Mouse (Mus musculus) cerebellum, postnatal 4 days (tissue): ENCODE data around the gene March11.

ENCODE experiments used
- DNase-seq, 2 experiments: peaks; one replicate each; pipeline ENCODE4 v3.0.0; 2022; ENCODE audit warnings: low spot score in 2 of 2, mixed read lengths in 1 of 2

Gene March11

GRCm38 (mm10) chr15:26308629-26309230, at the start of gene March11:
Gene March11, plus strand, starts transcription at chr15:26309048.
- DNase-seq: peak; percentile 51 to 75

- DNase-seq: no peak
Observed at GRCm38 (mm10) chr15:26262336-26262735, 46.5 kb upstream of the March11 start.

GRCm38 (mm10) chr15:26269596-26269995, 39.3 kb upstream of the March11 start:
- DNase-seq: no peak

GRCm38 (mm10) chr15:26276035-26276511, 32.8 kb upstream of the March11 start:
- DNase-seq: no peak

GRCm38 (mm10) chr15:26276608-26277007, 32.2 kb upstream of the March11 start:
- no peak for DNase-seq

- no peak for DNase-seq
Observed at GRCm38 (mm10) chr15:26291871-26292270, 17.0 kb upstream of the March11 start.

- no peak for DNase-seq
Observed at GRCm38 (mm10) chr15:26292811-26293210, 16.0 kb upstream of the March11 start.

- no peak for DNase-seq
Observed at GRCm38 (mm10) chr15:26293215-26293614, 15.6 kb upstream of the March11 start.

- no peak for DNase-seq
Observed at GRCm38 (mm10) chr15:26298668-26299067, 10.2 kb upstream of the March11 start.

GRCm38 (mm10) chr15:26309291-26309931, 563 bp downstream of the March11 start:
- DNase-seq: peak; percentile 26 to 54

GRCm38 (mm10) chr15:26319866-26320265, 11.0 kb downstream of the March11 start:
- DNase-seq: no peak

- DNase-seq: no peak
Observed at GRCm38 (mm10) chr15:26320402-26320801, 11.6 kb downstream of the March11 start.

- DNase-seq: no peak
Observed at GRCm38 (mm10) chr15:26322804-26323203, 14.0 kb downstream of the March11 start.

- DNase-seq: peak in 1 of 2 experiments; percentile 10
Observed at GRCm38 (mm10) chr15:26327157-26327556, 18.3 kb downstream of the March11 start.

- DNase-seq: no peak
Observed at GRCm38 (mm10) chr15:26335791-26336190, 26.9 kb downstream of the March11 start.

- no peak for DNase-seq
Observed at GRCm38 (mm10) chr15:26337775-26338174, 28.9 kb downstream of the March11 start.

- no peak for DNase-seq
Observed at GRCm38 (mm10) chr15:26338343-26338742, 29.5 kb downstream of the March11 start.

GRCm38 (mm10) chr15:26340490-26340889, 31.6 kb downstream of the March11 start:
- no peak for DNase-seq

- DNase-seq: no peak
Observed at GRCm38 (mm10) chr15:26340966-26341365, 32.1 kb downstream of the March11 start.

GRCm38 (mm10) chr15:26344329-26344728, 35.5 kb downstream of the March11 start:
- no peak for DNase-seq

- no peak for DNase-seq
Observed at GRCm38 (mm10) chr15:26353656-26354055, 44.8 kb downstream of the March11 start.

GRCm38 (mm10) chr15:26365344-26365743, 56.5 kb downstream of the March11 start:
- DNase-seq: peak in 1 of 2 experiments; percentile 12

GRCm38 (mm10) chr15:26366511-26366910, 57.7 kb downstream of the March11 start:
- no peak for DNase-seq
